Mouse (Mus musculus) heart, adult 8-10 months (tissue): Measurements from ENCODE around the gene Slc22a8. TPM values are rescaled to one million over a fixed set of nuclear protein-coding genes. Genes with fewer than 3 reads are reported as not detected.
A peak's percentile ranks its signal among the peaks of the same experiment; 100 is the strongest.

Experiments
- DNase-seq: peaks from one replicate; pipeline ENCODE4 v3.0.0; 2022; ENCODE audit warnings: low spot score
- total RNA-seq, 4 experiments: library from RNA; stranded (reverse); gene quantifications; 2 replicates each; pipeline ENCODE4 v1.2.4; 2022

Gene Slc22a8
- total RNA-seq, 4 experiments from 2014 or later = 0.25 TPM; not detected in 3

- no peak for DNase-seq
Measured at GRCm38 (mm10) chr19:8597269-8597668, 6.2 kb downstream of the Slc22a8 start.

GRCm38 (mm10) chr19:8599229-8599628, 8.2 kb downstream of the Slc22a8 start:
- no peak for DNase-seq

GRCm38 (mm10) chr19:8601922-8602321, 10.9 kb downstream of the Slc22a8 start:
- DNase-seq = peak; percentile 6

- no peak for DNase-seq
Measured at GRCm38 (mm10) chr19:8602914-8603313, 11.9 kb downstream of the Slc22a8 start.

- DNase-seq = no peak
Measured at GRCm38 (mm10) chr19:8604536-8605240, 13.6 kb downstream of the Slc22a8 start.

GRCm38 (mm10) chr19:8605241-8605558, 14.1 kb downstream of the Slc22a8 start:
- no peak for DNase-seq

- DNase-seq = no peak
Measured at GRCm38 (mm10) chr19:8611358-8612123, 20.5 kb downstream of the Slc22a8 start.

- DNase-seq = no peak
Measured at GRCm38 (mm10) chr19:8613111-8613510, 22.1 kb downstream of the Slc22a8 start.

GRCm38 (mm10) chr19:8614343-8614742, 23.3 kb downstream of the Slc22a8 start:
- no peak for DNase-seq

GRCm38 (mm10) chr19:8616314-8616713, 25.3 kb downstream of the Slc22a8 start:
- DNase-seq = no peak

- no peak for DNase-seq
Measured at GRCm38 (mm10) chr19:8617904-8618303, 26.9 kb downstream of the Slc22a8 start, which contains the start of gene Slc22a6. Gene Slc22a6, plus strand, starts transcription at chr19:8618039.

GRCm38 (mm10) chr19:8621098-8621497, 30.0 kb downstream of the Slc22a8 start:
- no peak for DNase-seq

GRCm38 (mm10) chr19:8630249-8630648, 39.2 kb downstream of the Slc22a8 start:
- peak; percentile 24 for DNase-seq

- DNase-seq = peak; percentile 3
Measured at GRCm38 (mm10) chr19:8630826-8631225, 39.8 kb downstream of the Slc22a8 start.

- DNase-seq = no peak
Measured at GRCm38 (mm10) chr19:8632029-8632428, 41.0 kb downstream of the Slc22a8 start.

- DNase-seq = no peak
Measured at GRCm38 (mm10) chr19:8642086-8642485, 51.0 kb downstream of the Slc22a8 start.

GRCm38 (mm10) chr19:8646393-8646792, 55.3 kb downstream of the Slc22a8 start:
- no peak for DNase-seq

- DNase-seq = no peak
Measured at GRCm38 (mm10) chr19:8655833-8656232, 64.8 kb downstream of the Slc22a8 start.

GRCm38 (mm10) chr19:8656341-8656740, 65.3 kb downstream of the Slc22a8 start:
- peak; percentile 48 for DNase-seq
